In the genomic region with DNA sequence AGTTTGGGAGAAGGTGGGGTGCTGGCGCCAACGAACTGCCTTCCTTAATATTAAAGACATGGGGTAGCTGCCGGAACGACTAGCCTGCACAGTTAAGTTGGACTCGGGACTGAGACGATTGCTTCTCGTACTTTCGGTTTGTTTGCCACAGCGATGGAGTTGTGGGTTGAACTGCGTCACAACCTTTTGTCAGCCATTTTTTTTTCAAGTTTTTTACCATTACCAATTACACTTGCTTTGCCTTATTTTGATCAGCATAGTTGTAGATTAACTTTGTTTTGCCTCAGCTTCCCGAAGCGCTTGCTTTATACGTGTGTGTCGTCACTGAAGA, we compare ENCODE assay signal across 8 mouse cellular contexts. TPM values are rescaled to one million over a fixed set of nuclear protein-coding genes. Genes with fewer than 3 reads are reported as not detected.
DNase-seq lines count a peak whose midpoint lies in the region; ATAC-seq and TF ChIP-seq lines count a peak whose summit lies in the region.

No protein-coding gene starts in this region.

- H3K9ac ChIP-seq in lung, embryonic 15.5 days = peak overlapping the region; percentile 96
- peak overlapping the region; percentile 56 for H3K9ac ChIP-seq in embryonic facial prominence, embryonic 15.5 days
- peak overlapping the region; percentile 89 for H3K9ac ChIP-seq in limb, embryonic 12.5 days (replicated peaks)

- peak overlapping the region; percentile 64 for H3K4me3 ChIP-seq in lung, embryonic 15.5 days
- H3K4me3 ChIP-seq in embryonic facial prominence, embryonic 15.5 days (replicated peaks) = peak overlapping the region; percentile 61
- peak overlapping the region; percentile 59 for H3K4me3 ChIP-seq in limb, embryonic 12.5 days (replicated peaks)
- peak overlapping the region; percentile 51 for H3K4me3 ChIP-seq in olfactory bulb, adult 2 months (ENCODE audit: insufficient read depth, low read depth, low read length)

- H3K4me2 ChIP-seq in lung, embryonic 15.5 days = peak overlapping the region; percentile 95
- peak overlapping the region; percentile 96 for H3K4me2 ChIP-seq in embryonic facial prominence, embryonic 15.5 days (replicated peaks)
- H3K4me2 ChIP-seq in limb, embryonic 12.5 days = peak overlapping the region; percentile 86

- DNase-seq in lung, postnatal 36 days = no peak
- no peak for DNase-seq in frontal cortex, postnatal 14 days (ENCODE audit: low spot score in 2 of 2)
- no peak for DNase-seq in thymus, postnatal 10 days (ENCODE audit: low spot score in 2 of 2)
- no peak for DNase-seq in urinary bladder, postnatal 4 days (ENCODE audit: low spot score in 2 of 2)

- no peak; the same call in 1 of the 2 replicates for TF ChIP-seq POLR2A in olfactory bulb, adult 2 months (IDR thresholded peaks at IDR 0.05; ENCODE audit: insufficient read depth, low read depth, low read length)

- under 1% methylated on average over 14 of the region's 14 CpGs for WGBS in lung, embryonic 15.5 days
- under 1% methylated on average over 14 of the region's 14 CpGs for WGBS in embryonic facial prominence, embryonic 15.5 days
- 2% methylated on average over 14 of the region's 14 CpGs for WGBS in limb, embryonic 12.5 days
- under 1% methylated on average over 14 of the region's 14 CpGs for WGBS in olfactory bulb, adult 2 months

- no peak for TF ChIP-seq CTCF in olfactory bulb, adult 2 months (IDR thresholded peaks at IDR 0.05; ENCODE audit: insufficient read depth, low read depth, low read length)

- peaks cover 14% of the 10 kb centered on the region; the same call in 1 of the 2 replicates for H3K4me1 ChIP-seq in lung, embryonic 15.5 days
- peaks cover 13% of the 10 kb centered on the region; the same call in 1 of the 2 replicates for H3K4me1 ChIP-seq in embryonic facial prominence, embryonic 15.5 days
- H3K4me1 ChIP-seq in limb, embryonic 12.5 days (replicated peaks) = peaks cover 18% of the 10 kb centered on the region
- H3K4me1 ChIP-seq in olfactory bulb, adult 2 months (ENCODE audit: control insufficient read depth, insufficient read depth, low read length) = 0 out of 2 replicates have a peak, but pooled peaks cover under 1% of the 10 kb centered on the region

- no peaks in the 10 kb centered on the region for H3K9me3 ChIP-seq in lung, embryonic 15.5 days
- H3K9me3 ChIP-seq in embryonic facial prominence, embryonic 15.5 days (replicated peaks) = no peaks in the 10 kb centered on the region
- no peaks in the 10 kb centered on the region for H3K9me3 ChIP-seq in limb, embryonic 12.5 days

- H3K36me3 ChIP-seq in lung, embryonic 15.5 days = no peaks in the 10 kb centered on the region
- no peaks in the 10 kb centered on the region for H3K36me3 ChIP-seq in embryonic facial prominence, embryonic 15.5 days
- no peaks in the 10 kb centered on the region for H3K36me3 ChIP-seq in limb, embryonic 12.5 days

- ATAC-seq in lung, embryonic 15.5 days (ENCODE audit: borderline replicate concordance, extremely low read depth, low FRiP score, low TSS enrichment) = no peak; the same call in 1 of the 2 replicates
- no peak; the same call in 1 of the 2 replicates for ATAC-seq in embryonic facial prominence, embryonic 15.5 days (ENCODE audit: insufficient number of reproducible peaks, low FRiP score, low TSS enrichment, low read depth)
- no peak for ATAC-seq in limb, embryonic 12.5 days (ENCODE audit: insufficient number of reproducible peaks, insufficient read depth, low FRiP score, low TSS enrichment, low read depth)

- peak overlapping the region; percentile 100 for H3K27ac ChIP-seq in lung, embryonic 15.5 days
- peak overlapping the region; percentile 98 for H3K27ac ChIP-seq in embryonic facial prominence, embryonic 15.5 days (replicated peaks)
- peak overlapping the region; percentile 99 for H3K27ac ChIP-seq in limb, embryonic 12.5 days
- peak overlapping the region; percentile 60 for H3K27ac ChIP-seq in olfactory bulb, adult 2 months (ENCODE audit: insufficient read depth, low read depth, low read length)

- no peaks in the 10 kb centered on the region for H3K27me3 ChIP-seq in lung, embryonic 15.5 days
- no peaks in the 10 kb centered on the region for H3K27me3 ChIP-seq in embryonic facial prominence, embryonic 15.5 days
- H3K27me3 ChIP-seq in limb, embryonic 12.5 days = no peaks in the 10 kb centered on the region

RNA-seq across cellular contexts. Expression of gene Hist1h1c, which starts 1.3 kb away (rescaled TPM):
- 36.2 and 37.0 TPM in 2 replicates for polyA plus RNA-seq in lung, embryonic 15.5 days (2015; fragmentation: Nextera tagmentation; extraction: Ambion mirVana)
- polyA plus RNA-seq in embryonic facial prominence, embryonic 15.5 days (2015; fragmentation: Nextera tagmentation; extraction: Ambion mirVana) = 36.4 TPM in 2 replicates
- polyA plus RNA-seq in limb, embryonic 12.5 days (2016; fragmentation: Nextera tagmentation; extraction: Ambion mirVana) = 20.1 and 21.4 TPM in 2 replicates
- polyA plus RNA-seq in olfactory bulb, adult 2 months (2012; ENCODE audit: insufficient read depth, insufficient read length, low replicate concordance, missing spikeins) = not detected in 2 replicates

RNA-seq across cellular contexts. Expression of gene Hist1h3c, which starts 5.5 kb away (rescaled TPM):
- 12.0 and 13.7 TPM in 2 replicates for polyA plus RNA-seq in lung, embryonic 15.5 days (2015; fragmentation: Nextera tagmentation; extraction: Ambion mirVana)
- 3.5 and 4.8 TPM in 2 replicates for polyA plus RNA-seq in embryonic facial prominence, embryonic 15.5 days (2015; fragmentation: Nextera tagmentation; extraction: Ambion mirVana)
- 20.7 and 22.1 TPM in 2 replicates for polyA plus RNA-seq in limb, embryonic 12.5 days (2016; fragmentation: Nextera tagmentation; extraction: Ambion mirVana)
- not detected in 2 replicates for polyA plus RNA-seq in olfactory bulb, adult 2 months (2012; ENCODE audit: insufficient read depth, insufficient read length, low replicate concordance, missing spikeins)

RNA-seq across cellular contexts. Expression of gene Hist1h2bb, which starts 6.6 kb away (rescaled TPM):
- polyA plus RNA-seq in lung, embryonic 15.5 days (2015; fragmentation: Nextera tagmentation; extraction: Ambion mirVana) = 3.2 and 4.1 TPM in 2 replicates
- polyA plus RNA-seq in embryonic facial prominence, embryonic 15.5 days (2015; fragmentation: Nextera tagmentation; extraction: Ambion mirVana) = 2.0 and 2.1 TPM in 2 replicates
- polyA plus RNA-seq in limb, embryonic 12.5 days (2016; fragmentation: Nextera tagmentation; extraction: Ambion mirVana) = 6.3 and 6.7 TPM in 2 replicates
- not detected in 2 replicates for polyA plus RNA-seq in olfactory bulb, adult 2 months (2012; ENCODE audit: insufficient read depth, insufficient read length, low replicate concordance, missing spikeins)

RNA-seq across cellular contexts. Expression of gene Hist1h2ab, which starts 11.0 kb away (rescaled TPM):
- 74.3 and 83.5 TPM in 2 replicates for polyA plus RNA-seq in lung, embryonic 15.5 days (2015; fragmentation: Nextera tagmentation; extraction: Ambion mirVana)
- polyA plus RNA-seq in embryonic facial prominence, embryonic 15.5 days (2015; fragmentation: Nextera tagmentation; extraction: Ambion mirVana) = 23.1 and 38.3 TPM in 2 replicates
- polyA plus RNA-seq in limb, embryonic 12.5 days (2016; fragmentation: Nextera tagmentation; extraction: Ambion mirVana) = 77.8 and 92.9 TPM in 2 replicates
- polyA plus RNA-seq in olfactory bulb, adult 2 months (2012; ENCODE audit: insufficient read depth, insufficient read length, low replicate concordance, missing spikeins) = not detected in 2 replicates

RNA-seq across cellular contexts. Expression of gene Hist1h3b, which starts 12.2 kb away (rescaled TPM):
- polyA plus RNA-seq in lung, embryonic 15.5 days (2015; fragmentation: Nextera tagmentation; extraction: Ambion mirVana) = 12.0 and 18.6 TPM in 2 replicates
- 8.4 and 9.7 TPM in 2 replicates for polyA plus RNA-seq in embryonic facial prominence, embryonic 15.5 days (2015; fragmentation: Nextera tagmentation; extraction: Ambion mirVana)
- polyA plus RNA-seq in limb, embryonic 12.5 days (2016; fragmentation: Nextera tagmentation; extraction: Ambion mirVana) = 17.7 and 30.1 TPM in 2 replicates
- polyA plus RNA-seq in olfactory bulb, adult 2 months (2012; ENCODE audit: insufficient read depth, insufficient read length, low replicate concordance, missing spikeins) = not detected in 2 replicates

Comparison
In these comparisons a context has a peak if more than half of its experiments do, and no peak if none do; other contexts are left out.
1. RNA of gene Hist1h1c, which starts 1.3 kb away (polyA plus RNA-seq): 36.2 to 37.0 TPM in lung, embryonic 15.5 days, 36.4 TPM in embryonic facial prominence, embryonic 15.5 days and 20.1 to 21.4 TPM in limb, embryonic 12.5 days; not detected in olfactory bulb, adult 2 months; every median in the first group is over 10 times any median in the second.
2. Peak in every context shown above with its lines, with median percentiles within 50 percentile points of each other: H3K27ac ChIP-seq, H3K4me2 ChIP-seq, H3K4me3 ChIP-seq and H3K9ac ChIP-seq.